Mouse (Mus musculus): ENCODE results near the gene Hsd17b12. TPM values are rescaled to one million over a fixed set of nuclear protein-coding genes. Genes with fewer than 3 reads are reported as not detected.

Hsd17b12 gene
- polyA plus RNA-seq, 1 experiment from 2014 or later: 119 TPM

DNA sequence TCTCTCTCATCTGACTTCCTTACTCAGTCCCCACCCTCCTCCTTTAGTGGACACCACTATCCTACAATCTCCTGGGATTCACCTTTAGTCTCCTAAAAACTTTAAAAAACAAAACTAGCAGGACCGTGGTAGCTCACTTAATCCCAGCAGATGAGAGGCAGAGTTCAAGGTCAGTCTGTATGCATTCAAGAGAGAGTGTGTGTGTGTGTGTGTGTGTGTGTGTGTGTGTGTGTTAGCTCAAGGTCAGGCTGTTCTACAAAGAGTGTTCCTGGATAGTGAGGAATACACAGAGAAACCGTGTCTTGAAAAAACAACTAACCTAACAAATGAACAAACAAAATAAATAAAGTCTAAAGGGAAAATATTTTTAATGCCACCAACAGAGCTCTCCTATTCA lies 12.6 kb downstream of the Hsd17b12 start:
- Histone ChIP-seq H3K27me3 (no peaks in the 10 kb centered on the region), H3K9ac (no peak overlapping the region), H3K4me1 (no peaks in the 10 kb centered on the region), H3K36me3 (ENCODE audit: poor library complexity, severe bottlenecking) (no peaks in the 10 kb centered on the region), H3K4me3 (no peak overlapping the region), H3K4me2 (no peak overlapping the region), H3K9me3 (replicated peaks) (no peaks in the 10 kb centered on the region), H3K27ac (no peak overlapping the region)
- 75% methylated on average over 2 of the region's 2 CpGs for WGBS
- no peak for ATAC-seq

DNA sequence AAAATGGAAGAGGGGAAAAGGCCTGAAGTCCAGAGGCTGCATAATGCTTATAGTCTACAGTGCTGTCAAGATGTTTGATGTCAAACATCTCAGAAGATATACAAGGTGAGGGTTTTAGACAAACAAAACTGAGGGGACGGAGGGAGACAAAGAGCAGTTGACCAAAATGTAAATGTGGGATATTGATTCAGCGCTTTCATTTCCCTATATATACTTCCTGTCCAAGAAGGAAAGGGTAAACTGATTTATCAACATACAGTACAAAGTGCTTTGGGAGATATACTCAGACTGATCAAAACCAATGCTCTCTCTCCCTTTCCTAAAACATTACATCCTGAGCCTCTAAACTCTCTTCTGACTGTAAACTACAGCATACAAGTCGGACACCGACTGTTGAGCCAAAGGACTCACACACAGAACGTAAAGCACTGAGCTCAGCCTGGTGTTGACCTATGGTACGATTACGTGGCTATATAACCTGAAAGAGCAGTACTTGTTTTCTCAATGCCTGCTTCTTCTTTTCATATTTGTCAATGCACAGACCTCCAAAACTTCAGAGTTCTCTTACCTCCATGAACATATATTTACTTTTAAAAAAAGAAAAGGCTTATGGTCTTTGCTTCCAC lies 13.1 kb downstream of the Hsd17b12 start:
- no peak overlapping the region for H3K4me3 ChIP-seq
- ATAC-seq: no peak
- H3K4me2 ChIP-seq: no peak overlapping the region
- WGBS: 93% methylated on average over 7 of the region's 7 CpGs
- no peak overlapping the region for H3K27ac ChIP-seq
- H3K36me3 ChIP-seq (ENCODE audit: poor library complexity, severe bottlenecking): no peaks in the 10 kb centered on the region
- H3K27me3 ChIP-seq: no peaks in the 10 kb centered on the region
- H3K4me1 ChIP-seq: no peaks in the 10 kb centered on the region
- no peak overlapping the region for H3K9ac ChIP-seq
- H3K9me3 ChIP-seq (replicated peaks): no peaks in the 10 kb centered on the region

DNA sequence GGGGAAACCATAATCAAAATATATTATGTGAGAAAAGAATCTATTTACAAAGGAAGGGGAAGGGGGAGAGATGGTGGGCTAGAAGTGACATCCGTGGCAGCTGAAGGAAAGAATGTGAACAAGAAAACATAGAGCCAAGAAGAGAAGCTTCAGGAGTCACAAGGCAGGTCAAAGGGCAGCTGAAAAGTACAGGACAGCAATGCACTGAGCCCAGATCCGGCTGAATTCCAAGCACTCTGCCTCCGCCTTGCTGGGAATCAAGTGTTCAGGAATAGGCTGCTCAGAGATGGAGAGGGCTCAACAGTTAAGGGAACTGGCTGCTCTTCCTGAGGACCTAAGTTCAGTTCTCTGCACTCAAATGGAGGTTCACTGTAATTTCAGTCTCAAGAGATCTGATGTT lies 16.5 kb downstream of the Hsd17b12 start:
- H3K27ac ChIP-seq: no peak overlapping the region
- H3K9ac ChIP-seq: no peak overlapping the region
- no peak for ATAC-seq
- H3K27me3 ChIP-seq: no peaks in the 10 kb centered on the region
- no peak overlapping the region for H3K4me2 ChIP-seq
- no peaks in the 10 kb centered on the region for H3K9me3 ChIP-seq (replicated peaks)
- H3K4me1 ChIP-seq: peaks cover 2% of the 10 kb centered on the region; the same call in 1 of the 2 replicates
- no peaks in the 10 kb centered on the region for H3K36me3 ChIP-seq (ENCODE audit: poor library complexity, severe bottlenecking)
- no peak overlapping the region for H3K4me3 ChIP-seq
- WGBS: 76% methylated on average over 3 of the region's 3 CpGs

DNA sequence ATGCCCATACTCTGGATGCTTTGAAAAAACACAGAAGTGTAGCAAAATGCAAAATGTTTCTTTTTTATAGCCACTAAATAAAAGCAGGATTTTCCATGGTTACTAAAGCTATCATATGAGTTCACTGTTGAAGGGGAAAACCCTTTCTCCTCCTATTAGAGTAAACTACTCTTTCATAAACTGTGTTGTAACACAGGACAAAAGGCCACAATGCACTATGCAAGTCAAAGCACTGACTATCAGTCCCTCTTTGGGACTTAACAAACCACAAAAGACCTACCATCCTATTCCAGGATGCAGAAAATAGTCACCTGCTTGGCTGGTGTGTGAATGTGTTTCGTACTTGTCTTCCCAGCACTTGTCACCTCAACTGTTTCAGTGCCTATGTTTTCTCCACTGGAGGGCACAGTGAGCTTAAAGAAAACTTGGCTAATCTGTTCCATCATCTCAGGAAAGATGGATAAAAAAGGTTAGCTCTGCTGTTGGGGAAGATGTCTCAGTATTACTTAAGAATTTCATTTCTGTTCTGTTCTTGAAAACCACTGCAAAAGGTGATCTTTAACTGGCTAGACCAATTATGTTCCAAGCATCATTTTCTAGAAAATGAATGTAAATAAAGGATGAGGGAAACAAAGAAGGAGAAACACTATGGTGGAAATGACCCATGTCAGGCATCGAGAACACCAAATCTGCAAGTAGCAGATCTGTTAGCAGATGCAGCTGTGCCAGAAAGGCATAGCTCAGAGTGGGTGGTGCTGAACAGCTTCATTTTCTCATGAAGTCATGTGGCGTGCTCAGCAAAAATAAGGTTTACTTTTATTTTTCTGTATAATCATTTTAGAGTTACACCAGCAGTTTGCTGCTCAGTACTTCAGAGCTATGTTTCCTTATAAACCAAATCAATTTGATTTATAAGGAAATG lies 19.0 kb downstream of the Hsd17b12 start:
- no peak overlapping the region for H3K4me3 ChIP-seq
- H3K9me3 ChIP-seq (replicated peaks): no peaks in the 10 kb centered on the region
- no peaks in the 10 kb centered on the region for H3K27me3 ChIP-seq
- WGBS: 80% methylated on average over 3 of the region's 3 CpGs
- H3K4me2 ChIP-seq: no peak overlapping the region
- ATAC-seq: no peak
- no peaks in the 10 kb centered on the region for H3K36me3 ChIP-seq (ENCODE audit: poor library complexity, severe bottlenecking)
- no peak overlapping the region for H3K27ac ChIP-seq
- H3K9ac ChIP-seq: no peak overlapping the region
- peaks cover 2% of the 10 kb centered on the region; the same call in 1 of the 2 replicates for H3K4me1 ChIP-seq

DNA sequence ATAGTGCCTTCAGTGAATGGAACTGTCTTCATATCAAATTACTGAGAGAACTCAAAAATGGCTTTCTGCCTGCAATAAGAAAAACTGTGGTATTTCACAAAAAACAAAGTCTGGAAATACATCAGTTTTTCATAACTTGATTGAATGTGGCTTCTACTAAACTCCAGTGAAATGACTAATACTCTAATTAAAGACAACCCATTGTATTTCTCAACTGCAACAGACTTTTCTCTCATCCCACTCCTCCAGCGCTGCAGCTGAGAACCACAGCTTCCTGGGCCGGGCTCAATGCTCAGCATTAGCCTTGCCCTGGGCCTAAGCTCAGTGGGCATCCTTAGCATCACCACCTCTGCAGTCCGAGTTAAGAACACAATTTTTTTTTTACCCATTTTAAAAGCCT lies 20.9 kb downstream of the Hsd17b12 start:
- H3K4me2 ChIP-seq: no peak overlapping the region
- no peak for ATAC-seq
- H3K27me3 ChIP-seq: no peaks in the 10 kb centered on the region
- H3K9me3 ChIP-seq (replicated peaks): no peaks in the 10 kb centered on the region
- H3K9ac ChIP-seq: no peak overlapping the region
- no peak overlapping the region for H3K27ac ChIP-seq
- H3K4me1 ChIP-seq: peaks cover 2% of the 10 kb centered on the region; the same call in 1 of the 2 replicates
- H3K36me3 ChIP-seq (ENCODE audit: poor library complexity, severe bottlenecking): no peaks in the 10 kb centered on the region
- H3K4me3 ChIP-seq: no peak overlapping the region
- WGBS: 93% methylated on average over 3 of the region's 3 CpGs

DNA sequence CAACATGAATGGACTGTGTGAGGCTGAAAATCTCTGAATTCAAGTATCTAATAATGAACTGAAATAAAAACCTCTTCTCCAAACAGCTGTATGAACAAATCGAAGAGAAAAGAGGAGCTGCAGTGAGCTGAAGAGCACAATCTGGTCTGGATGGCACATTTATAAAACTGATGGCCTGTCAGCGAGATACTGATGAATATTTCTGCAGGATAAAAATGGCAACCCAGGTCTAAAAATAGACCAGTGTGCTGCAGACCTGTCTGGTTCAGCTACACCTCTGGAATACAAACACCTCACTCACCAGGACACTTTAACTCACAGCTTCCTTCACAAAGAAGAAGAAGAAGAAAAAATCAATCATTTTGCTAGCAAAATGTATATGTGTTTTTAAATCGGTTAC lies 29.3 kb downstream of the Hsd17b12 start:
- Histone ChIP-seq H3K4me1 (peaks cover 20% of the 10 kb centered on the region), H3K9me3 (replicated peaks) (no peaks in the 10 kb centered on the region), H3K4me2 (no peak overlapping the region), H3K4me3 (no peak overlapping the region), H3K27ac (peak overlapping the region; percentile 49), H3K36me3 (ENCODE audit: poor library complexity, severe bottlenecking) (no peaks in the 10 kb centered on the region), H3K27me3 (no peaks in the 10 kb centered on the region), H3K9ac (no peak overlapping the region)
- no peak for ATAC-seq
- WGBS: 85% methylated on average over 3 of the region's 3 CpGs

DNA sequence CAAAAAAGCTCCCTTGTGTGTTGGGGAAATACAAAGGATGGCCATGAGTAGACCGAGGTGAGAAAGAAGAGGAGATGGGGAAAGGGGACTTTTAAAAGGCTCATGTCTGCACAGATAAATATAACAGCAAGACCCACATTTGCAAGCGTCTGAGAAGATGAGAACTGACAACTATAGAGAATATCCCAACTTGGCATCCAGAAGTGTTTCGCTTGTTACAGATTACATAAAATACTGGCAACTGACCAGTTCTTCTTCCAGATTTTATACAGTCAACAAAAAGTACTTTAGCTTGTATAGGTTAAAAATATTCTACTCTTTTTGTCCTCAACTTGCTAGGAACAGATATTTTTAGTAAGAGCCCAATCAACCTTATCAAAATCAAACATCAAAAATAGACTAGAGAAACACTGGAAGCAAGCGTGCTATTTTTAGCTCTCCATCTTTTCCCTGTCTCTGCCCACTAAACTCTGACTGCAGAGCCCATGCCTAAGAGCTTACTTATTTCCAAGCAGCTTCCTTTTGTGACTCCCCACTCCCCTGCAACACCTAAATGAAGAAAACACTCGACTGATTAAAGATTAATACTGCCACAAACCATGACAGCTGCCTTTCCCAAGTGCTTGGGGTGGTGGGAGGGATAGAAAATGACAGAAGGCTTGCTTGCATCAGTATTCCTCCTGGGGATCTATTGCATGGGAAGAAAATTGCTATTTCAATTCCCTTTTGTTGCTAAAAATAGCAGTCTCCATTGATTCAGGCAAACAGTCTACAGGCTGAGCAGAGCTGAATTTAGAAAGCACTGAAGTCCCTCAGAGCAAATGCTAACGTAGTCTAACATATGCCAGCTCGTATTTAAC lies 35.4 kb downstream of the Hsd17b12 start:
- peak; percentile 91 for ATAC-seq
- 32% methylated on average over 7 of the region's 7 CpGs for WGBS
- Histone ChIP-seq H3K36me3 (ENCODE audit: poor library complexity, severe bottlenecking) (no peaks in the 10 kb centered on the region), H3K4me1 (peaks cover 32% of the 10 kb centered on the region), H3K27me3 (no peaks in the 10 kb centered on the region), H3K9me3 (replicated peaks) (no peaks in the 10 kb centered on the region), H3K27ac (peak overlapping the region; percentile 94), H3K4me3 (0 out of 2 replicates have a peak overlapping the region, but pooled peaks have one; percentile 6), H3K9ac (peak overlapping the region; percentile 52), H3K4me2 (peak overlapping the region; percentile 44)

DNA sequence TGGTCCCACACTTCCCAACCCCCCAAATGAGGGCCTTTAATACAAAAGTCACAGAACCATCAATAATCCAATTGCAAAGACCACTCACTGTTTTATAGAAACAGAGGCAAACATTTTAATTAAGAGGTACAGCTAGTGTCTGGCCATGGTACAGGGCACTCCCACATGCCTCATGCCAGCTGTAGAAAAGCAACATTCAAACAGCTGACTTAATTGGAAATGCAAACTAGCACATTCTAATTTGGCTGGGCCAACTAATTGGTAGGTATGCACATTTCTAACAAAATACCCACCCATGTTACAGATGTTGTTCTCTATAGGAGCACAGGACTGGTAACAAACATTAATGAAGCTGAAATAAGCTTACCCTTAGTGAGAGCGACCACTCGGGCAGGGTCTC lies 54.0 kb downstream of the Hsd17b12 start:
- peak; percentile 33; the same call in 1 of the 2 replicates for ATAC-seq

DNA sequence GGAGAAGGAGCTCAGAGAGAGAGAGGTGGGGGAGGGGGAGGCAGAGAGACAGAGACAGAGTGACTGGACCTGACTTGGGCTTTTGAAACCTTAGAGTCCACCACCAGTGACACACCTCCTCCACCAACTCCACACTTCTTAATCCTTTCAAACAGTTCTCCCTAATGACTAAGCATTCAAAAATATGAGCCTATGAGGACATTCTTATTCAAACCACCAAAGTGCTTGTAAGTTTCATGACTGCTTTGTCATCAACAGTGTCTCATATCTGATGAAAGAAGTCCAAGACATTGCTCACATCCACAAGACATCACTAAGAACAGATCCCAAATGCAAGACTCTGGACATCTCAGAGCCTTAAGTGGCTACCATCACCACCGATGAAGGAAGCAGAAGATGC lies 67.9 kb downstream of the Hsd17b12 start:
- Histone ChIP-seq H3K4me3 (no peak overlapping the region), H3K9me3 (replicated peaks) (no peaks in the 10 kb centered on the region), H3K4me2 (no peak overlapping the region), H3K4me1 (peaks cover 4% of the 10 kb centered on the region; the same call in 1 of the 2 replicates), H3K27ac (no peak overlapping the region), H3K27me3 (no peaks in the 10 kb centered on the region), H3K36me3 (ENCODE audit: poor library complexity, severe bottlenecking) (no peaks in the 10 kb centered on the region), H3K9ac (no peak overlapping the region)
- 97% methylated on average over 1 of the region's 1 CpGs for WGBS
- no peak for ATAC-seq

More for the DNA sequence above, 54.0 kb downstream of the Hsd17b12 start:
- Histone ChIP-seq H3K4me2 (no peak overlapping the region), H3K36me3 (ENCODE audit: poor library complexity, severe bottlenecking) (no peaks in the 10 kb centered on the region), H3K9ac (no peak overlapping the region), H3K9me3 (replicated peaks) (no peaks in the 10 kb centered on the region), H3K27ac (no peak overlapping the region), H3K4me3 (no peak overlapping the region), H3K4me1 (peaks cover 8% of the 10 kb centered on the region), H3K27me3 (no peaks in the 10 kb centered on the region)
- 56% methylated on average over 2 of the region's 2 CpGs for WGBS

DNA sequence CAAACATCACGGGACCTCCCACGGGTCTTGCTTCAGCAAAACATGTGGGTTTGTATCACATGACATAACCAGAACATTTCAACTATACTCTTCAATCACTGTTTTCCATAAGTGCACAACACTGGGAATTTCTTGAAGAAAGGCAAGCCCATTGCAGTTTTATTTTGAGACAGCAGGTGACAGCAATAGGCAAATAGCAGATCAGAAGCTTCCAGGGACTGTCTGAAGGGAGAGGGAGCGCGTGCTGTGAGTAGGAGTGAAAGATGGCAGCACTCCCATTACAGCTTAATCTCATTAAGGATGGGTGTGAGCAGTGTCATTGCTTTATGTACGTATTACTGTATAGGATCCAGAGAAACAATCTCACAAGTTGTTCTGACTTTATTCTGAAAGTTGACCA lies 88.3 kb downstream of the Hsd17b12 start:
- Histone ChIP-seq H3K27me3 (no peaks in the 10 kb centered on the region), H3K9me3 (replicated peaks) (no peaks in the 10 kb centered on the region), H3K36me3 (ENCODE audit: poor library complexity, severe bottlenecking) (no peaks in the 10 kb centered on the region; the same call in 1 of the 2 replicates), H3K4me1 (no peaks in the 10 kb centered on the region), H3K4me3 (no peak overlapping the region), H3K27ac (no peak overlapping the region), H3K9ac (no peak overlapping the region), H3K4me2 (no peak overlapping the region)
- WGBS: 77% methylated on average over 5 of the region's 5 CpGs
- 0 out of 2 replicates have a peak, but pooled peaks have one; percentile 33 for ATAC-seq

DNA sequence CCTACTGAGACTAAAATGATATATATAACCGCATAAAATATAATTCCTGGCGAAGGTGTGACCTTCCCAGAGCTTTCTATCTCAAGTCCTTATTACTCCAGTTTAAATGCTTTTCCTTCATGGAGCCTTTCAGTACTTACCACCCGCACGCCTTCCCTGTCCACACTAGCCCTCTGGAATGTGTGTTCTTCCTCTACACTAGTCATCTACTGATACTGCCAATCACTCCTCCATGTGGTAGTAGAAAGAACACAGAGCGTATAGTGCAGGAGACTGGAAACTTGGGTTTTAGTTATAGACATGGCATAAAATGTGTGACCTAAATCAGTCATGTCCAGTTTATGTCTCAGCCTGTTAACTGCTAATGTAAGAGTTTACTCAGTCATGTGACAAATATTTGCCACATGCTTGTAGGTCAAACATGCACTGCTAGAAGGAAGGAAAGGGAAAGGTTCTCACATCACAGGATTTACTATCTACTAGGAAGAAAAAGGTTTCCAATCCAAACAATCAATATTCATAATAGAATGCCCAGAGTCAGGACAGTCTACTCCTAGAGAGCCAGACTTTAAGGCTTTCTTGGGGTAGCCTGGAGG lies 91.1 kb downstream of the Hsd17b12 start:
- no peak overlapping the region for H3K27ac ChIP-seq

More for the DNA sequence above, 91.1 kb downstream of the Hsd17b12 start:
- WGBS: 95% methylated on average over 5 of the region's 5 CpGs
- Histone ChIP-seq H3K27me3 (no peaks in the 10 kb centered on the region), H3K36me3 (ENCODE audit: poor library complexity, severe bottlenecking) (no peaks in the 10 kb centered on the region; the same call in 1 of the 2 replicates), H3K4me2 (no peak overlapping the region), H3K9ac (no peak overlapping the region), H3K4me3 (no peak overlapping the region), H3K9me3 (replicated peaks) (no peaks in the 10 kb centered on the region), H3K4me1 (no peaks in the 10 kb centered on the region)
- ATAC-seq: no peak

Data from forebrain, embryonic 13.5 days (tissue).